Comparison of ENCODE assay signal across 8 mouse cellular contexts in the genomic region with DNA sequence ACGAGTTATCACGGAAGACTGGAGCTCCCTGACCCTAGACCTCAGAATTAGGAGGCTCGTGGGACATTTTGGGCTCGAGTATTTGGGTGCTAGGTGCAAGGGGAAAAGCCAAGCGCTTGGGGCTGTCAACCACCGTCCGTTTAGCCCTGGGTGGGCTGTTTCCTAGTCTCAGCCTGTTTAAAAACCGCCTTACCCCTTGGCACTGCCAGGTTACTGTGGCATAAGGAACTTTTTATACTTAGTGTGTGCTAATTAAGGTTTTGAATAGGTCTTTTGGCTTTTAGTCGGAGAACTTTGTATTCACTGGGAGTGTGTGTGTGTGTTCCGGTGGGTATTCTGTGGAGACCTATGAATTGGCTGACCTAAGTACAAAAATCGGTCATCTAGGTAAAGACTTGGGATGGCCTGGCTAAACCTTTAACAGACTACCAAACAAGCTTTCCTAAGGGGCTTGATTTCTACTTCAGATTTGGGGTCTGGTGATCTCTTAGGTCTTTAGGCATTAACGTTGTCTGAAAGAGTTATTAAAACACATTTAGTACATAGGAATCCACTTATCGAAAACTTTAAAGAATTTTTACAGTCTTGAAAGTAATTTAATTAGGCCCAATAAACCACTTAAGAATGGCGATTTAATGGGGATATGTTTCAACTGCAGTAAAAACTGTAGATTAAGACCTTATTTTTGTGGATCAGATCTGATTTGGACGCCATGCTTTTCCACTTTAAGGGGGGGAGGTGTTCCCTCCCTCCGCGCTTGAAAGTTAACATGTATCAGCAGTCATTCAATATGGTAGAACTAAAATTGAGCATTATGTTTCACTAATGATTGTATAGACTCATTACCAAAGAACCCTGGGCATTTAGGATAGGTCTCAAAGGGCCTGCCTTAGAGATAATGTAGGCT. TPM values are rescaled to one million over a fixed set of nuclear protein-coding genes. Genes with fewer than 3 reads are reported as not detected.
DNase-seq lines count a peak whose midpoint lies in the region; ATAC-seq and TF ChIP-seq lines count a peak whose summit lies in the region.

No protein-coding gene starts in this region.

- peak overlapping the region; percentile 84 for H3K4me3 ChIP-seq in heart, embryonic 15.5 days
- H3K4me3 ChIP-seq in forebrain, postnatal 0 days (ENCODE audit: low read depth, low read length) = peak overlapping the region; percentile 83
- peak overlapping the region; percentile 79 for H3K4me3 ChIP-seq in macrophage (ENCODE audit: inconsistent target)

- no peak for ATAC-seq in heart, embryonic 15.5 days (replicated peaks; ENCODE audit: insufficient number of reproducible peaks, insufficient read depth, low FRiP score, low read depth)
- ATAC-seq in forebrain, postnatal 0 days = no peak
- no peak for ATAC-seq in cerebellum, adult (ENCODE audit: insufficient number of reproducible peaks, low FRiP score, low TSS enrichment)

- H3K27ac ChIP-seq in heart, embryonic 15.5 days = peak overlapping the region; percentile 97
- H3K27ac ChIP-seq in forebrain, postnatal 0 days (ENCODE audit: low read depth, low read length) = no peak overlapping the region
- peak overlapping the region; percentile 78 for H3K27ac ChIP-seq in macrophage

- WGBS in heart, embryonic 15.5 days = 24% methylated on average over 17 of the region's 17 CpGs
- 22% methylated on average over 17 of the region's 17 CpGs for WGBS in forebrain, postnatal 0 days
- 6% methylated on average over 17 of the region's 17 CpGs for WGBS in macrophage (ENCODE audit: missing documents)

- no peaks in the 10 kb centered on the region for H3K27me3 ChIP-seq in heart, embryonic 15.5 days
- H3K27me3 ChIP-seq in forebrain, postnatal 0 days (ENCODE audit: insufficient read depth, low read length) = no peaks in the 10 kb centered on the region

- DNase-seq in heart, postnatal 14 days = no peak
- peak; percentile 25 for DNase-seq in MEL-GATA-1-ER (ENCODE audit: extremely low read depth, low read depth)
- DNase-seq in forebrain, postnatal 0 days = no peak
- DNase-seq in left cerebral cortex, postnatal 4 days = no peak
- no peak for DNase-seq in layer of hippocampus, adult 8-10 months (ENCODE audit: low spot score in 2 of 2)

- H3K9ac ChIP-seq in heart, embryonic 15.5 days = peak overlapping the region; percentile 87
- peak overlapping the region; percentile 75 for H3K9ac ChIP-seq in forebrain, postnatal 0 days

- H3K36me3 ChIP-seq in heart, embryonic 15.5 days = no peaks in the 10 kb centered on the region
- no peaks in the 10 kb centered on the region for H3K36me3 ChIP-seq in forebrain, postnatal 0 days (ENCODE audit: insufficient read depth)
- H3K36me3 ChIP-seq in macrophage (ENCODE audit: inconsistent target) = no peaks in the 10 kb centered on the region

- H3K4me2 ChIP-seq in heart, embryonic 15.5 days = peak overlapping the region; percentile 81
- peak overlapping the region; percentile 97 for H3K4me2 ChIP-seq in forebrain, postnatal 0 days (ENCODE audit: low read depth)

- peaks cover 49% of the 10 kb centered on the region for H3K4me1 ChIP-seq in heart, embryonic 15.5 days (replicated peaks)
- H3K4me1 ChIP-seq in forebrain, postnatal 0 days (ENCODE audit: insufficient read depth) = peaks cover 10% of the 10 kb centered on the region

- no peak for TF ChIP-seq CTCF in forebrain, postnatal 0 days (IDR thresholded peaks at IDR 0.05; ENCODE audit: low read depth)

- H3K9me3 ChIP-seq in heart, embryonic 15.5 days (replicated peaks) = no peaks in the 10 kb centered on the region
- H3K9me3 ChIP-seq in forebrain, postnatal 0 days (ENCODE audit: low read length) = no peaks in the 10 kb centered on the region

- peaks cover 86% of the 10 kb centered on the region for H3K79me2 ChIP-seq in macrophage (ENCODE audit: inconsistent target)

- intact Hi-C loops in heart, postnatal 14 days (cut with DNase I) = loop anchor here (10.0 kb wide), 3 partner anchors 183 to 763 kb away; partner anchors contain the start of genes Kdsr, Phlpp1, Pign and Relch
- intact Hi-C loops in left cerebral cortex, postnatal 4 days (cut with DNase I) = loop anchor here (2.0 kb wide), 1 partner anchor 47 kb away; no protein-coding TSS in a partner anchor

RNA-seq across cellular contexts. Expression of gene Zcchc2, which starts 2.0 kb away (rescaled TPM):
- polyA plus RNA-seq in heart, embryonic 15.5 days (2015; fragmentation: Nextera tagmentation; extraction: Ambion mirVana) = 1.7 and 2.3 TPM in 2 replicates
- total RNA-seq in heart, postnatal 14 days (2021) = 10 to 100 TPM in 1 of 2 experiments, 1 to 10 TPM in 1; 8.6 to 10.4 TPM
- total RNA-seq in forebrain, postnatal 0 days (2014; rRNA removed) = 11.8 and 14.2 TPM in 2 replicates
- polyA plus RNA-seq in forebrain, postnatal 0 days (2015; fragmentation: Nextera tagmentation; extraction: Ambion mirVana) = 1.4 and 2.0 TPM in 2 replicates
- total RNA-seq in macrophage (2018; cell fraction: chromatin; rRNA removed) = 100 to 1,000 TPM in 9 of 26 experiments, 10 to 100 TPM in 17; 27.4 to 263 (median 93.3) TPM
- 10 to 100 TPM; 21.1 to 83.6 (median 33.9) TPM for total RNA-seq in macrophage (2018; cell fraction: cytosol; rRNA removed)
- 100 to 1,000 TPM in 5 of 26 experiments, 10 to 100 TPM in 21; 25.7 to 238 (median 78.2) TPM for total RNA-seq in macrophage (2018; cell fraction: nucleus; rRNA removed)
- polyA plus RNA-seq in macrophage (2018) = 21.2 to 22.6 TPM (median 22.2 TPM) in 3 replicates
- total RNA-seq in left cerebral cortex, postnatal 4 days (2021) = 10 to 100 TPM; 22.7 to 24.9 TPM
- 10 to 100 TPM; 20.6 to 25.6 (median 23.3) TPM for total RNA-seq in layer of hippocampus, adult 8-10 months (2022)
